Mouse (Mus musculus) kidney, postnatal 0 days (tissue): ENCODE results near the gene Rpl24. TPM values are rescaled to one million over a fixed set of nuclear protein-coding genes. Genes with fewer than 3 reads are reported as not detected.

ENCODE experiments used
- ATAC-seq: fragments of 200-750 bp; cut with Nextera tagmentation; replicated peaks from 2 replicates; pipeline ENCODE4 v1.8.0; 2017; ENCODE audit warnings: low read depth, moderate number of reproducible peaks, moderate TSS enrichment, moderate library complexity; ENCODE audit not compliant: low FRiP score
- DNase-seq: peaks from one replicate; pipeline ENCODE4 v3.0.0-alpha.2; 2016; ENCODE audit warnings: low spot score
- H3K27ac ChIP-seq: fragments of 300-500 bp; sonication (generic); 2 replicates; pipeline ENCODE4 v1.5.1; 2014; ENCODE audit warnings: mild to moderate bottlenecking
- H3K27me3 ChIP-seq: fragments of 300-500 bp; sonication (generic); 2 replicates; pipeline ENCODE4 v1.6.1; 2014; ENCODE audit warnings: low read length, mixed read lengths; ENCODE audit not compliant: insufficient read depth
- H3K36me3 ChIP-seq: fragments of 300-500 bp; sonication (generic); 2 replicates; pipeline ENCODE4 v1.6.1; 2014; ENCODE audit warnings: low read length, mixed read lengths; ENCODE audit not compliant: insufficient read depth
- H3K4me1 ChIP-seq: fragments of 300-500 bp; sonication (generic); replicated peaks from 2 replicates; pipeline ENCODE4 v1.6.1; 2014; ENCODE audit warnings: antibody characterized with exemption, low read length, mixed read lengths; ENCODE audit not compliant: insufficient read depth
- H3K4me2 ChIP-seq: fragments of 300-500 bp; sonication (generic); 2 replicates; pipeline ENCODE4 v1.6.1; 2014; ENCODE audit warnings: mild to moderate bottlenecking, low read length, moderate library complexity, mixed read lengths
- H3K4me3 ChIP-seq: fragments of 300-500 bp; sonication (generic); replicated peaks from 2 replicates; pipeline ENCODE4 v1.5.1; 2014; ENCODE audit warnings: low read depth, low read length
- H3K9ac ChIP-seq: fragments of 300-500 bp; sonication (generic); 2 replicates; pipeline ENCODE4 v1.6.1; 2014; ENCODE audit warnings: low read depth, low read length
- H3K9me3 ChIP-seq: fragments of 300-500 bp; sonication (generic); replicated peaks from 2 replicates; pipeline ENCODE4 v1.6.1; 2016; ENCODE audit warnings: low read length, inconsistent platforms, mixed read lengths
- CTCF ChIP-seq: IDR thresholded peaks from 2 replicates; pipeline ENCODE4 v1.5.1; 2016; ENCODE audit warnings: antibody characterized with exemption, low read depth, mild to moderate bottlenecking, moderate library complexity
- WGBS: fragments of 180-500 bp; shearing (Covaris S2); extraction: QIAGEN DNeasy Blood & Tissue Kit; methylation state at CpG from one replicate; pipeline ENCODE4 v1.1.7; 2014; 5-methylcytosine and 5-hydroxymethylcytosine counted together
- polyA plus RNA-seq: library from polyadenylated mRNA; unstranded; fragments of >200 nt; fragmentation: Nextera tagmentation; extraction: Ambion mirVana; gene quantifications from 2 replicates; pipeline ENCODE4 v1.2.1, GENCODE M21; 2015

Rpl24 gene
- polyA plus RNA-seq, 1 experiment from 2014 or later, result 1,073 TPM

GRCm38 (mm10) chr16:56006798-56007197, 40.7 kb downstream of the Rpl24 start:
- Histone ChIP-seq H3K4me1 (no peaks in the 10 kb centered on the region), H3K27me3 (no peaks in the 10 kb centered on the region), H3K4me3 (no peak overlapping the region), H3K9me3 (no peaks in the 10 kb centered on the region), H3K27ac (no peak overlapping the region), H3K36me3 (peaks cover 24% of the 10 kb centered on the region), H3K4me2 (no peak overlapping the region), H3K9ac (no peak overlapping the region)
- 95% methylated on average over 11 of the region's 11 CpGs for WGBS
- ATAC-seq, result no peak
- DNase-seq, result no peak
- no peak for TF ChIP-seq CTCF

DNA sequence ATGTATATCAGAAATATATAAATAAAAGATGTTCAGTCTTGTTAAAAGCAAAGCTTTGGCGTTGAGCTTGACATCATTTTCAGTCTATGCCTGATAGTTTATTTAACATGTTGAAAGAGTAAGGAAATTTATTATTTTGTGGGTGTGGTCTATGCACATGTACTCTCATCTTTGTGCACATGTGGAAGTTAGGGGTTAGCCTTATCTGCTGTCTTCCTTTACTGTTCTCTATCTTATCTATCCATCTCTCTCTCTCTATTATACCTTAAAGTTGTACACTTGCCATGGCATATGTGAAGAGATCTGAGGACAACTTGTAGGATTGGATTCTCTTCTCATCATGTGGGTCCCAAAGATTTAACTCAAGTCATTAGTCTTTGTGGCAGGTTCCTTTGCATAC, 42.8 kb downstream of the Rpl24 start:
- ATAC-seq (no peak), DNase-seq (no peak)
- Histone ChIP-seq H3K27ac (no peak overlapping the region), H3K27me3 (no peaks in the 10 kb centered on the region), H3K4me3 (no peak overlapping the region), H3K9me3 (no peaks in the 10 kb centered on the region), H3K36me3 (peaks cover 19% of the 10 kb centered on the region), H3K4me2 (no peak overlapping the region), H3K9ac (no peak overlapping the region), H3K4me1 (no peaks in the 10 kb centered on the region)
- no peak for TF ChIP-seq CTCF
- 86% methylated on average over 1 of the region's 1 CpGs for WGBS

DNA sequence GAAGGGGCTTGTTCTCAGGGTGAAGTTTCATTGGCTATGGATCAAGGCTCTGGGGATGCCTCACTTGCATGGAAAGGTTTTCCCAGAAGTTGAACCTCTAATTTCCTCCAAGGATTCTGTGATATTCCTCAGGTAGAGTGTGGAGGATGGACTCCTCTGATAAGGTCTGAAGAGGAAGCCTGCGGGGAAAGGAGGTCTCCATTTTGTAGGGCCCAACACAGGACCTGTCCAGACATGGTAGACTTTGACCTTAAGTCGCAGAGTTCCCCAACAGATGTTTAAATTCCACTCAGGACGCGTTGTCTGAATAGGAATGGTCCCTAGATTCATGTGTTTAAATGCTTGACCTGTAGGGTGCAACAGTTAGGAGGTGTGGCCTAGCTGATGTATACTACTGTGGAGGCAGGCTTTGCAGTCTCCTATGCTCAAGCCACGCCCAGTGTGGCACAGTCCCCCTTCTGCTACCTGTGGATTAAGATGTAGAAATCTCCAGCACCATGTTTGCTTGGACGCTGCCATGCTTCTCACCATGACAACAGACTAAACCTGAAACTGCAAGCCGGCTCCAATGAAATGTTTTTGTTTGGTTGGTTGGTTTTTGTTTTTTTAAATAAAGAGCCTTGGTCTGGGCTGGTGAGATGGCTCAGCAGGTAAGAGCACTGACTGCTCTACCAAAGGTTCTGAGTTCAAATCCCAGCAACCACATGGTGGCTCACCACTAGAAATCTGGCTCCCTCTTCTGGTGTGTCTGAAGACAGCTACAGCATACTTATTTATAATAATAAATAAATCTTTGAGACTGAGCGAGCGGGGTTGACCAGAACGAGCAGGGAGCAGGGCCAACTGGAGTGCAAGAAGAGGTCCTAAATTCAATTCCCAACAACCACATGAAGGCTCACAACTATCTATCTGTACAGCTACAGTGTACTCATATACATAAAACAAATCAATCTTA, 47.0 kb downstream of the Rpl24 start:
- 0 out of 2 replicates have a peak, but pooled peaks have one; percentile 1 for TF ChIP-seq CTCF
- Histone ChIP-seq H3K36me3 (peaks cover 9% of the 10 kb centered on the region), H3K27ac (no peak overlapping the region), H3K4me2 (no peak overlapping the region), H3K4me1 (no peaks in the 10 kb centered on the region), H3K9me3 (no peaks in the 10 kb centered on the region), H3K27me3 (no peaks in the 10 kb centered on the region), H3K9ac (no peak overlapping the region), H3K4me3 (no peak overlapping the region)
- ATAC-seq (peak; percentile 57), DNase-seq (no peak)
- 87% methylated on average over 10 of the region's 10 CpGs for WGBS

- ATAC-seq (no peak), DNase-seq (peak; percentile 24)
- Histone ChIP-seq H3K27me3 (no peaks in the 10 kb centered on the region), H3K4me3 (no peak overlapping the region), H3K9ac (no peak overlapping the region), H3K27ac (no peak overlapping the region), H3K9me3 (no peaks in the 10 kb centered on the region), H3K4me1 (no peaks in the 10 kb centered on the region), H3K36me3 (peaks cover 17% of the 10 kb centered on the region), H3K4me2 (no peak overlapping the region)
- 64% methylated on average over 7 of the region's 7 CpGs for WGBS
- TF ChIP-seq CTCF, result no peak
These were observed 48.0 kb downstream of the Rpl24 start for GRCm38 (mm10) chr16:56014076-56014475.

DNA sequence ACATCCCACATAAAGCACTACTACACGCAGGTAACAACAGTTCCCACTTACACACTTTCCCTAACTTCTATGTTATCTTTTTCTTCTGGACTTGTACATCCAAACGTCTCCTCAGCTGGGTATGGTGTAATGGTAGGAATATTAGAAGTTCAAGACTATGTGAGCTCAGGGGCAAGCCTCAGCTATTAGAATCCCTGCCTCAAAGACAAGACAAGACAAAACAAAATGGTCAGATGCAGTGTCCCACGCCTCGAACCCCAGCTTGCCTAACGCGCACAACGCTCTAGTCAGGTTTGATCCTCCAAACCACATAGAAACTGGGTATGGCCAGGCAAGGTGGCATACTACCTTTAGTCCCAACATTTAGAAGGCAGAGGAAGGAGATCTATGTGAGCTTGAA, 53.6 kb downstream of the Rpl24 start:
- no peak for TF ChIP-seq CTCF
- Histone ChIP-seq H3K9me3 (no peaks in the 10 kb centered on the region), H3K36me3 (peaks cover 22% of the 10 kb centered on the region), H3K4me3 (no peak overlapping the region), H3K4me2 (no peak overlapping the region), H3K9ac (no peak overlapping the region), H3K27me3 (no peaks in the 10 kb centered on the region), H3K27ac (no peak overlapping the region), H3K4me1 (no peaks in the 10 kb centered on the region)
- WGBS, result 96% methylated on average over 7 of the region's 7 CpGs
- no peak for ATAC-seq
- DNase-seq, result no peak

Other genes with a start within 250 kb of the Rpl24 start
- 4.9 and 5.8 TPM in 2 replicates for gene Nfkbiz, start 127.4 kb upstream of the Rpl24 start, polyA plus RNA-seq
- 2.0 and 2.2 TPM in 2 replicates for gene Nxpe3, start 71.0 kb upstream of the Rpl24 start, polyA plus RNA-seq
- gene Cep97, start 31.4 kb upstream of the Rpl24 start, polyA plus RNA-seq, result 8.2 and 8.5 TPM in 2 replicates
- 12.1 TPM in 2 replicates for gene Zbtb11, start 7.6 kb downstream of the Rpl24 start, polyA plus RNA-seq
- 201 and 204 TPM in 2 replicates for gene Pcnp, start 63.5 kb downstream of the Rpl24 start, polyA plus RNA-seq
- gene Trmt10c, start 71.5 kb downstream of the Rpl24 start, polyA plus RNA-seq, result 27.5 and 28.9 TPM in 2 replicates
- 24.0 and 26.4 TPM in 2 replicates for gene Senp7, start 82.1 kb downstream of the Rpl24 start, polyA plus RNA-seq
- gene Impg2, start 238.0 kb downstream of the Rpl24 start, polyA plus RNA-seq, result 0.14 and 0.41 TPM in 2 replicates